Mouse (Mus musculus) kidney, postnatal 0 days (tissue): ENCODE data around the gene Gfpt2. TPM values are rescaled to one million over a fixed set of nuclear protein-coding genes. Genes with fewer than 3 reads are reported as not detected.
A peak's percentile ranks its signal among the peaks of the same experiment; 100 is the strongest.

Experiments
- ATAC-seq: fragments of 200-750 bp; cut with Nextera tagmentation; replicated peaks from 2 replicates; pipeline ENCODE4 v1.8.0; 2017; ENCODE audit warnings: low read depth, moderate number of reproducible peaks, moderate TSS enrichment, moderate library complexity; ENCODE audit not compliant: low FRiP score
- DNase-seq: peaks from one replicate; pipeline ENCODE4 v3.0.0-alpha.2; 2016; ENCODE audit warnings: low spot score
- H3K27ac ChIP-seq: fragments of 300-500 bp; sonication (generic); 2 replicates; pipeline ENCODE4 v1.5.1; 2014; ENCODE audit warnings: mild to moderate bottlenecking
- H3K27me3 ChIP-seq: fragments of 300-500 bp; sonication (generic); 2 replicates; pipeline ENCODE4 v1.6.1; 2014; ENCODE audit warnings: low read length, mixed read lengths; ENCODE audit not compliant: insufficient read depth
- H3K36me3 ChIP-seq: fragments of 300-500 bp; sonication (generic); 2 replicates; pipeline ENCODE4 v1.6.1; 2014; ENCODE audit warnings: low read length, mixed read lengths; ENCODE audit not compliant: insufficient read depth
- H3K4me1 ChIP-seq: fragments of 300-500 bp; sonication (generic); replicated peaks from 2 replicates; pipeline ENCODE4 v1.6.1; 2014; ENCODE audit warnings: antibody characterized with exemption, low read length, mixed read lengths; ENCODE audit not compliant: insufficient read depth
- H3K4me2 ChIP-seq: fragments of 300-500 bp; sonication (generic); 2 replicates; pipeline ENCODE4 v1.6.1; 2014; ENCODE audit warnings: mild to moderate bottlenecking, low read length, moderate library complexity, mixed read lengths
- H3K4me3 ChIP-seq: fragments of 300-500 bp; sonication (generic); replicated peaks from 2 replicates; pipeline ENCODE4 v1.5.1; 2014; ENCODE audit warnings: low read depth, low read length
- H3K9ac ChIP-seq: fragments of 300-500 bp; sonication (generic); 2 replicates; pipeline ENCODE4 v1.6.1; 2014; ENCODE audit warnings: low read depth, low read length
- H3K9me3 ChIP-seq: fragments of 300-500 bp; sonication (generic); replicated peaks from 2 replicates; pipeline ENCODE4 v1.6.1; 2016; ENCODE audit warnings: low read length, inconsistent platforms, mixed read lengths
- CTCF ChIP-seq: IDR thresholded peaks from 2 replicates; pipeline ENCODE4 v1.5.1; 2016; ENCODE audit warnings: antibody characterized with exemption, low read depth, mild to moderate bottlenecking, moderate library complexity
- WGBS: fragments of 180-500 bp; shearing (Covaris S2); extraction: QIAGEN DNeasy Blood & Tissue Kit; methylation state at CpG from one replicate; pipeline ENCODE4 v1.1.7; 2014; 5-methylcytosine and 5-hydroxymethylcytosine counted together
- polyA plus RNA-seq: library from polyadenylated mRNA; unstranded; fragments of >200 nt; fragmentation: Nextera tagmentation; extraction: Ambion mirVana; gene quantifications from 2 replicates; pipeline ENCODE4 v1.2.1, GENCODE M21; 2015

The Gfpt2 gene
- polyA plus RNA-seq, 1 experiment from 2014 or later, result 7.3 TPM

DNA sequence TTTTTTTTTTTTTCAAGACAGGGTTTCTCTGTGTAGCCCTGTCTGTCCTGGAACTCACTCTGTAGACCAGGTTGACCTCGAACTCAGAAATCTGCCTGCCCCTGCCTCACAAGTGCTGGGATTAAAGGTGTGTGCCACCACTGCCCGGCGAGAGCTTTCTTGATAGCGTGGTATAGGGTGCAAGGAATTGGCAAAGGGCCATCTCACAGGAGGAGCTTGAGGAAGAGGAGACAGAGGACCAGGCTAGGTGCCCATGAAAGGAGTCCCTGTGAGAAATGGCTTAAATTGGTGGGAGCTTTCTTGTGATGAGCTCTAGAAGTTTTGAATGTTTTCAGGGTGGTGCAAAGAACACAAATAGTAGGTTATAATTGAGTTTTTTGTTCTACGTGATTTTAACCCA lies 25.2 kb upstream of the Gfpt2 start:
- no peaks in the 10 kb centered on the region for H3K36me3 ChIP-seq
- 93% methylated on average over 5 of the region's 5 CpGs for WGBS
- ATAC-seq (no peak), DNase-seq (no peak)
- no peaks in the 10 kb centered on the region for H3K9me3 ChIP-seq
- no peak overlapping the region for H3K27ac ChIP-seq
- TF ChIP-seq CTCF, result no peak
- no peak overlapping the region for H3K4me2 ChIP-seq
- H3K4me3 ChIP-seq, result no peak overlapping the region
- H3K27me3 ChIP-seq, result no peaks in the 10 kb centered on the region
- no peak overlapping the region for H3K9ac ChIP-seq
- H3K4me1 ChIP-seq, result peaks cover 11% of the 10 kb centered on the region; the same call in 1 of the 2 replicates

DNA sequence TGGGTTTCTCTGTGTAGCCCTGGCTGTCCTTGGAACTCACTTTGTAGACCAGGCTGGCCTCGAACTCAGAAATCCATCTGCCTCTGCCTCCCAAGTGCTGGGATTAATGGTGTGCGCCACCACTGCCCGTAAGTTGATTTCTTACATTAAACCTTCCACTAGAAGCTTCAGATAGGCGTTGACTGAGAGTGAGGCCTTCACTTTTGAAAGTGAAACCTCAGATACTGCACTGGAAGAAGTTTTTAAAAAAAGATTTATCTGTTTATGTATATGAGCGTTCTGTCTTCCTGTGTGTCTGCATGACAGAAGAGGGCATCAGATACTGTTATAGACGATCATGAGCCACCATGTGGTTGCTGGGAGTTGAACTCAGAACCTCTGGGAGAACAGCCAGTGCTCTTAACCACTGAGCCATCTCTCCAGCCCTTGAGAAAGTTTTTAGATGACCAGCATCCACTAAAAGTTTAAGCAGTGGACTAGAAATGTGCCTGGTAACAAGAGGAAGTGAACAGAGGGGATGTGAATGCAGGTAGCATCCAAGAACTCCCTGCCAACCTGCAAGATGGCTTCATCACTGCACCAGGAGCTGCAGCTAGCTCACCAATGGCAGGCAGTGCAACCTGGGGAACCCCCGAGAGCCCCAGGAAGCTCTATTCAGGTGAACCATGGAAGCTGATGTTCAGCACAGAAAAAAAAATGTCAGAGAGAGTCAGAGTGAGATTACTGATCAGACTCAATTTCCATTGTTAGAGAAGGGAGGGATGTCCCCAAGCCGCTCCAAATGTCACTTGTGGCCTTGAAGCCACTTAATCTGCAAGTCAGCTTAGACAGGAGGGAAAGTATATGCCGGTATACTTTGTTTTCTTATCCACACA lies 23.1 kb upstream of the Gfpt2 start:
- Histone ChIP-seq H3K4me2 (no peak overlapping the region), H3K27ac (no peak overlapping the region), H3K9ac (no peak overlapping the region), H3K4me1 (no peaks in the 10 kb centered on the region), H3K9me3 (no peaks in the 10 kb centered on the region), H3K4me3 (no peak overlapping the region), H3K36me3 (no peaks in the 10 kb centered on the region), H3K27me3 (no peaks in the 10 kb centered on the region)
- WGBS, result 78% methylated on average over 9 of the region's 9 CpGs
- TF ChIP-seq CTCF, result no peak
- ATAC-seq (no peak), DNase-seq (no peak)

DNA sequence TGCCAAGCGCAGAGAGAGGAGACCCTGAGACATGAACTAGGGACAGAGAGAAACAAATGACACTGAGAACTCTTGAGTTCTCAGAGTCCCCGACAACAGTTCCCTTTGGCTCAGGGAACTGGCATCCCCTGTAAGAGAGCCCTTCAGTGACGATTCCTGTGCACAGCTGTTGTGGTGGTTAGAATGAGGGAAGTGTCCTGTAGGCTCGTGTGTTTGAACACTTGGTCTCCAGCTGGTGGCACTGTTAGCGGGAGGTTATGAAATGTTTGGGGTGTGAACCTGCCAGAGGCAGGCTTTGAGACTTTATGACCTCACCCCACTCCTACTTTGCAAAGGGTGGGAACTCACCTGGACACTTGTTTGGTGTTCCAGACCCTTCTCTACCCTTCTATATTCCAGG lies 21.7 kb upstream of the Gfpt2 start:
- no peaks in the 10 kb centered on the region for H3K4me1 ChIP-seq
- peak; percentile 16; the same call in 1 of the 2 replicates for TF ChIP-seq CTCF
- H3K36me3 ChIP-seq, result no peaks in the 10 kb centered on the region
- no peak overlapping the region for H3K4me2 ChIP-seq
- no peak overlapping the region for H3K4me3 ChIP-seq
- H3K27me3 ChIP-seq, result no peaks in the 10 kb centered on the region
- no peak for DNase-seq
- H3K9me3 ChIP-seq, result no peaks in the 10 kb centered on the region
- ATAC-seq, result no peak
- H3K27ac ChIP-seq, result no peak overlapping the region
- H3K9ac ChIP-seq, result no peak overlapping the region
- WGBS, result 60% methylated on average over 5 of the region's 5 CpGs

DNA sequence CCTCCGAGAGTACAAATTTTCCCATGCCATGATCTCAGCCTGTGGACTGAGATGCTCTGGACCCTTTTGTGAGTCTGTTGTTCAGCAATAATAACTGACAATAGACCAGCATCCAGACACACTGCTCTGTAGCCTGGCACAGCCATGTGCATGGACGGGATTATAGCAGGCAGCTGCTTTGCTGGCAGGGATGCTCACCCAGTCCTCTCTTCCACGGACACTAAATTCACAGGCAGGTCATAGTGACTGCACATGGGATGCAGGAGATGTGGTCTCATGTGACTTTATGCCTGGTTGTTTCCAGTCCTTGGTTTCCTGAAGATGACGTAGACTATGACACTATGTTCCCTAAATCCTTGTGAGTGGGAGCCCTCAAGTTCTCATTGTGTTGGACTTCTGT lies 19.1 kb upstream of the Gfpt2 start:
- DNase-seq (no peak), ATAC-seq (no peak)
- H3K4me3 ChIP-seq, result no peak overlapping the region
- H3K4me2 ChIP-seq, result no peak overlapping the region
- H3K36me3 ChIP-seq, result no peaks in the 10 kb centered on the region
- no peaks in the 10 kb centered on the region for H3K27me3 ChIP-seq
- no peak overlapping the region for H3K9ac ChIP-seq
- 80% methylated on average over 4 of the region's 4 CpGs for WGBS
- no peaks in the 10 kb centered on the region for H3K9me3 ChIP-seq
- TF ChIP-seq CTCF, result no peak
- H3K27ac ChIP-seq, result no peak overlapping the region
- no peaks in the 10 kb centered on the region for H3K4me1 ChIP-seq

DNA sequence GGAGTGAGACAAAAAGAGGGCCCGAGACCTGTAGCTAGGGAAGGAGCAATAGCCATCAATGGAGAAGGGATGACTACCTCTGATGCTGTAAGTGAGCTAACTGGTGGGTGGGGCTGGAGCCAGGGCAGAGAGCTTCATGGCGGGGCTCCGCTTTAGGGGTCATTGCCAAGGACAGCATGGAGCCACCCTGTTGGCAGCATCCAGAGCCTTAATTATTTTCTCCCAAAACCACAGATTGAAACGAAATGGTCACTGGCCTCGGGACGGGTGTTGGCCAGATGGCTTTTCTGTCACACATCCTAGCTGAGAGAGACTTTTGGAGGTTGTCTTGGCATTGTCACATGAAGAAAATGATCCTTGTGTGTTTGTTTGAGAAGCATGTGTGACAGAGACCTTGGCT lies 15.1 kb upstream of the Gfpt2 start:
- Histone ChIP-seq H3K9ac (no peak overlapping the region), H3K4me1 (no peaks in the 10 kb centered on the region), H3K27ac (no peak overlapping the region), H3K4me2 (no peak overlapping the region), H3K36me3 (no peaks in the 10 kb centered on the region), H3K27me3 (no peaks in the 10 kb centered on the region), H3K4me3 (no peak overlapping the region), H3K9me3 (no peaks in the 10 kb centered on the region)
- WGBS, result 77% methylated on average over 6 of the region's 6 CpGs
- no peak for ATAC-seq
- TF ChIP-seq CTCF, result no peak
- no peak for DNase-seq

DNA sequence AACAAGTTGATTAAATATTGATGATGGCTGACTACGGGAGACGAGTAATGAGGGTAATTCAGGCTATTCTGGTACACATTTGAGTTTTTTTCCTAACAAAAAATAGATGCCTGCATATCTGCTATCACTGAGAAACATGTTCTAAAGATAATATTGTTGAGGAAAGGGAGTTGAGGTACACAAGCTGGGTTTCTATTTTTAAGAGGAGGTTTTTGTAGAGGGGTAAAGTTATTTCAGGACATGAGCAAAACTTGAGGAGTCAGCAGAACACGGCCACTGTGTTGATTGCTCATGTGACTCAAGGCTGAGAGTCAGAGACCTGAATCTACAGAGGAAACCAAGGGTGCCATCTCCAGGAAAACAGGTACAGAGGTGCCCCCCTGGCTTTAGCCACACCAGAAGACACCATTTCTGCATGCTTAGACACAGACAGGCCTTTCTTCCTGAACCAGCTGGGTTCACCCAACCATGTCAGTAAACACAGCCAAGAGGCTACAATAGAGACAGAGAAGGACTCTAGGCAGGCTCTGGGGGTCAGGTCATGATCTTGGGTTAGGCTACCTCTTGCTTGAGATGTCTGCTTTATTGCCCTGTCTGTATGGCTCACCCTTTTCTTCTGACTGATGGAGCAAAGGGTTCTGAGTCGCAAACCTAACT lies 13.7 kb upstream of the Gfpt2 start:
- DNase-seq (no peak), ATAC-seq (no peak)
- no peak overlapping the region for H3K4me2 ChIP-seq
- no peaks in the 10 kb centered on the region for H3K27me3 ChIP-seq
- no peaks in the 10 kb centered on the region for H3K4me1 ChIP-seq
- no peak overlapping the region for H3K27ac ChIP-seq
- no peak for TF ChIP-seq CTCF
- no peaks in the 10 kb centered on the region for H3K9me3 ChIP-seq
- no peaks in the 10 kb centered on the region for H3K36me3 ChIP-seq
- WGBS, result 51% methylated on average over 4 of the region's 4 CpGs
- no peak overlapping the region for H3K9ac ChIP-seq
- H3K4me3 ChIP-seq, result no peak overlapping the region
